Mouse (Mus musculus) cerebellum, adult 11-12 months (tissue): ENCODE results near the gene 1700042G07Rik.
A peak's percentile ranks its signal among the peaks of the same experiment; 100 is the strongest.

Experiments used
- DNase-seq: peaks from one replicate; pipeline ENCODE4 v3.0.0; 2022

Gene 1700042G07Rik

DNA sequence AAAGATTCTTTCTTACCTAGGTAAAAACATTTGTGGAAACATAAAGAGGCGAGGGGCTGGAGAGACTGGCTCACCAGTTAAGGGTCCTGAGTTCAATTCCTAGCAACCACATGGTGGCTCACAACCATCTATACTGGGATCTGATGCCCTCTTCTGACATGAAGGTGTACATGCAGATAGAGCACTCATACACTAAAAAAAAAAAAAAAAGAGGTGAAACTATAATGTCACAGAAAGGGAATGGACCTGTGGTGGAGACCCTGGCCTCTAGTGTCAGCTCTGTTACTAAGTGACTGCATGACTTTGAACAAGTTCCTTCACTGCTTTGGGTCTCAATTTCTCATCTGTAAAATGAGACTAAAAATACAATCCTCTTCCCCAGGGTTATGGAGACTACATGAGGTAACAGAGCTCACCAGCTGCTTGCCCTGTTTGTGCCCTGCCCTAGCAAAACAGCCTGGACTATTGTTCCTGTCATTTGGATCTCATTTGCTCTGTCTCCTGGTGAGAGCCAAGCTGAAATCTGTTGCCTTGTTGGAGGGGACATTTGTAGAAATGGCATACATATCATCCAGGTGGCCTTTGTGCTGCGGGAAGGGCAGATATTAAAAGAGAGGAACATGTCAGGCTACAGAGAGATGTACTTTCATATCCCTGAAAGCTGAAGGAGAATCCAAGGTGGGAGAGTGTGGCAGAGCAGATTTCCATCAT is 42.9 kb downstream of the 1700042G07Rik start:
- DNase-seq, result peak; percentile 85

DNA sequence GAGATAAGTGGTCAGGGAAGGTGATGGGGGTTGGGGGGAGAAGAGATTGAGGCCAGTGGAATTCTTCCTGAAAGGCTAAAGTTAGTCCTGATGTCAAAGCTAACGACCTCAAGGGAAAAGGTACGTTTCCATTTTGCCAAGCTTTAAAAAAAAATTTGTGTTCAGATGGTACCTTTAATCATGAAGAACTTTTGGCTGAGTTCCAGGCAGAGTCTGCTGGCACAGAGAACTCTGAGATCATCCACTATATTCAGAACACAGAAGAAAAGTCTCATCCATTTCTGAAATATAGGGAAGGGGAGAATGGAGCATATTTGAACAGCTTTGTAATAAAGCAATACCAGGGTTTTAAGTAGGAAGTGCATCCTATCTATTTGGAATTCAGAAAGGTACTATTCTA is 43.9 kb downstream of the 1700042G07Rik start:
- peak; percentile 81 for DNase-seq

DNA sequence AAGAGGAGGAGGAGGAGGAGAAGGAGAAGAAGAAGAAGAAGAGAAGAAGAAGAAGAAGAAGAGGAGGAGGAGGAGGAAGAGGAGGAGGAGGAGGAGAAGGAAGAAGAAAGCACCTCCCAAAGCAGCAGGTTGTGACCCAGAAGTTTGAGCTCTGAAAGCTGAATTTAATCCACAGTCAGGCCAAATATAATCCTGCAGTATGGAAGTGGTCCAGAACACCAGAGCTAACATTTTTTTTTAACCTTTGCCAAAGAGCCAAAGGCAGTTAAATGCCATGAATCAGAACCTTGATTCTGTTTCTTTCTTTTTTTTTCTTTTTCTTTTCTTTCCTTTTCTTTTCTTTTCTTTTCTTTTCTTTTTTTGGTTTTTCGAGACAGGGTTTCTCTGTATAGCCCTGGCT is 44.5 kb downstream of the 1700042G07Rik start:
- DNase-seq, result peak; percentile 38

DNA sequence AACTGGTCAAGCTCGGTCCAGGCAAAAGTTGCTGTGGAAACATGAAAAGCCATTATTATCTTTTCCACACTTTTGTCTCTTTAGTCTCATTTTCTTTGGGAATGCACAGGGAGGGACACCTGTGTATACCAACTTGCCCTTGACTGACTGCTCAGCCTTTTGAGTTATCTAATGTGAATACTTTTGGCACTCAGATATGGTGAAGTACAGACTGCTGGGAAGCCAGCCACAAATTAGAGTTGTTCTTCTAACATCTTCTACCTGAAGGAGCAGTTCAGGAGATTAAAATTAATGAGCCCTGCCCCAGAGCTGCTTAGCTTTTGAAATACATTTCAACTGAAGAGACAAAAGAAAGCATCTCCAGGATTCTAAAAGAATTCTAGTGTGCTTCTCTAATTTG is 45.9 kb downstream of the 1700042G07Rik start:
- no peak for DNase-seq

DNA sequence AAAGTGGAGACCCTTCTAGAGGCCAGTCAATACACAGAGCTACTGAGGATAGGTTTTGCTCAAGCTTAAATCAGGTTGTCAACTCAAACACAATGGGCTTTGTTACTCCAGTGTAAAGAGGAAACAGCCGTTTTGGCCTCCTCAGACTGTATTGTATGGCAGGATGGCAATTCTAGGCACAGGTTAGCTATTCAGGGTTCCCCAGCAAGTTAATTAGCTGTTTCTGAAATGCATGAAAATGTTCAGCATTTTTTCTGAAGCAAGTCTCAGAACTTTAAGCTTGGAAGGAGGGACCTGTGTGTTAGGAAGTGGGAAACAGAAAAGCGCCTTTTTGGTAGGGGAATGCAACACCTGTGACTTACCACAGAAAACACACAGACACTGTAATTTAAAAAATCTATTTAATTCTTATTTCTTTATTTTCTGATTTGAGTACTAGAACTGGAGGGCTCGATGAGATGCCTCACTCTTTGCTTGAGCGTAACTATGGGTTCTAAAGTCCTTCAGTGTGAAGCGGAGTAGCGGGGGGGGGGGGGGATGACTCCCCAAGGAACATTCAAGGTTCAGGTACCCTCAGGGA is 47.0 kb downstream of the 1700042G07Rik start:
- no peak for DNase-seq

DNA sequence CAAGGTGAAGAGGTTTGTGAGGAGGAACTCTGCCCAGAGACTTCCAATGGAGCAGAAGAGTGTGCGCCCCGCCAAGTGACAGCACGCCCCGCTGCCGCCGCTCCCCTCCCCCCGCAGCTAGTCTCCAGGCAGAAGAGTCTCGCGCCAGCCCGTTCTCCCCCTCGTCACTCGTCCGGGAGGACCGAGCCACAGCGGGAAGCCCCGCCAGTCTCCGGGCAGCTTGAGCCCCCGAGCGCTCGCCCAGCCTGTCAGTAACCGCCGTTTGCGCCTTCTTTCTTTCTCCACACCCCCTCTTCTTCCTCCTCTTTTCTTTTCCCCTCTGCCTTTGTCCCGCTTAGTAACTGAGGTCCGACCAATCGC is 47.6 kb downstream of the 1700042G07Rik start:
- no peak for DNase-seq

DNA sequence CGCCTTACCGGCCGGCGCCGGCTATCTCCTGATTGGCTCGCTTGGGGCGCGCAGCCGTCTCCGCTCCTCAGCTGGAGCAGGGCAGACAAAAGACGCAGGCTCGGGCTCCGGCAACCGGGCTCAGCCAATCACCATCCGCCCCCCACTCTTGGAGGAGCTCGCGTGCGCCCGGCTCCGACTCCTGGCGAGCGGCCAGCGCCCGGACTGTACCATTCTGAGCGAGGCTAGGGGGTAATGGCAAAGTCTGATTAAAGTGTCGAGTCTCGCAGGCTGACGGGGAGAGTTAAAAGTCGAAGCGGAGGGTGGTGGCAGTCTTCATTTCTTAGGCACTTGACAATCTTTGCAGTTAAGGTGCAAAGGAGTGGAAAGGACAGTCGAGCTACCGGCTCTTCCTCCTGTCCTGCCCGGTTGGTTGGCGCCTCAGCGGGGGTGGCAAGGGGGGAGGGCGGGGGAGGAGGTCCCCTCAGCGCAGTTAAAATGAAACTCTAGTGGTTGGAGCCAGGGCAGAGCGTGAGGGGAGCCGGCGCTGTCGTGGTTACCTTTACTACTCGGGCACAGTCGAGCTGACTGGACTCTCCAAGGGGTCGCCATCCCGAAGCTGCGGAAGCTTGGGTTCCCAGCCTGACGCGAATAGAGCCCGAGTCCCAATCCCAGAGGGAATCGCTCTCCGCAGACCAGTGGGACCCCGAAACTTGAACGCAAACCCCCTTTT is 48.1 kb downstream of the 1700042G07Rik start, which contains the start of gene Pik3r3:
Pik3r3 (plus strand) TSS at position 479 of the 712 bp plus-strand sequence.
- DNase-seq, result peak; percentile 99

DNA sequence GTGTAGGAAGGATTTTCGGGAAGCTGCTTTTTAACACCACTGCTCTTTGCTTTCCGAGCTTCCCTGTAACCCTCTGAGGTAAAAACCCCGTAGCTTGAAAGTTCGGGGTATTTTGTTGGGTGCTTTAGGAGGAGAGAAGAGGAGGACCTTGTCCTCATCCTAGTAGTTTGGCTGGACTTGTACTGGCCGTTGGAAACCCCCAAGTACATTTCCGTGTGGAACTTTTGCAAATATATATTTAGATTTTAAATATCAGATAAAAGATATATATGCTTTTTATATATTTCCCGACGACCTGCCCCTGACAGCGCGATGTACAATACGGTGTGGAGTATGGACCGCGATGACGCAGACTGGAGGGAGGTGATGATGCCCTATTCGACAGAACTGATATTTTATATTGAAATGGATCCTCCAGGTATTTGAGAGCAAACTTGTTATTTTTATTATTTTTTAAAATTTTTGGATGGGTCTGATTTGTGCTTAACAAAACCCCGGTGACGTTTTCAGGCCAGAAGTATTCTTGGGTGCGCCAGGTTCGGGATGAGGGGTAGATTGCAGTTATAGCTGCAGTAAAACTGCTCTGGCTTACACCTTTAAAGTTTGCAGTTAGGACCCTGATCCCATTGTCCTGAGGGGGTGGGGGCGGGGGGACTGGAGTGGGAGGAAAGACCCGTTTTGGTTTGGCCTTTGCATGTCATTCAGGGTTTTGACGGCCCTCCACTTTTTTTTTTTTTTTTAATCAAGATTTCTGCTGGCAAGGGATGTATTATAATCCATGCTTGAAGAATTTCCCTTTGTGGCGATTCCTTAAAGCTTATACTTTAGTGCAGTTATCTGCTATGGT is 49.0 kb downstream of the 1700042G07Rik start:
- DNase-seq, result peak; percentile 51

DNA sequence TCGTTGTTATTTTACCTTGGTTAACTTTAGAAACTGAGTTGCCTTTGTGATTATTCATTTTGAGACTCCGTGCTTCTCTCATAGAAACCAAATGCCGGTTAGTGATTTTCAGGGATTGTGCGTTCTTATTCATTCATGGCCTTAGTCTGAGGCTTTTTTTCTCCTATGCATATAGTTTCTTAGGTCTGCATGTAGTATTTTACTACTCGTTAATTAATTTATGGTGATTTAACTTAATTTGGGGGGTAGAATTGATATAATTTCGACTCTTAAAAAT is 49.6 kb downstream of the 1700042G07Rik start:
- DNase-seq, result no peak
